Mouse (Mus musculus) embryonic facial prominence, embryonic 12.5 days (tissue): ENCODE measurements around the gene Nup62cl. TPM values are rescaled to one million over a fixed set of nuclear protein-coding genes. Genes with fewer than 3 reads are reported as not detected.

Experiments
- ATAC-seq: fragments of 200-750 bp; cut with Nextera tagmentation; 2 replicates; pipeline ENCODE4 v1.8.0; 2017; ENCODE audit not compliant: insufficient number of reproducible peaks, insufficient read depth, low FRiP score, low TSS enrichment
- H3K27ac ChIP-seq: fragments of 300-500 bp; sonication (generic); 2 replicates; pipeline ENCODE4 v1.5.1; 2016; ENCODE audit warnings: mild to moderate bottlenecking
- H3K27me3 ChIP-seq: fragments of 300-500 bp; sonication (generic); 2 replicates; pipeline ENCODE4 v1.6.1; 2016; ENCODE audit warnings: mild to moderate bottlenecking, moderate library complexity
- H3K36me3 ChIP-seq: fragments of 300-500 bp; sonication (generic); 2 replicates; pipeline ENCODE4 v1.6.1; 2016; ENCODE audit warnings: mild to moderate bottlenecking
- H3K4me1 ChIP-seq: fragments of 300-500 bp; sonication (generic); 2 replicates; pipeline ENCODE4 v1.6.1; 2016
- H3K4me2 ChIP-seq: fragments of 300-500 bp; sonication (generic); replicated peaks from 2 replicates; pipeline ENCODE4 v1.6.1; 2016; ENCODE audit warnings: mild to moderate bottlenecking, moderate library complexity
- H3K4me3 ChIP-seq: fragments of 300-500 bp; sonication (generic); 2 replicates; pipeline ENCODE4 v1.5.1; 2016; ENCODE audit warnings: mild to moderate bottlenecking
- H3K9ac ChIP-seq: fragments of 300-500 bp; sonication (generic); 2 replicates; pipeline ENCODE4 v1.6.1; 2016; ENCODE audit warnings: mild to moderate bottlenecking, moderate library complexity
- H3K9me3 ChIP-seq: fragments of 300-500 bp; sonication (generic); 2 replicates; pipeline ENCODE4 v1.6.1; 2016; ENCODE audit warnings: mild to moderate bottlenecking, moderate library complexity
- WGBS: fragments of 180-500 bp; shearing (Covaris S2); methylation state at CpG from one replicate; pipeline ENCODE4 v1.1.7; 2016; 5-methylcytosine and 5-hydroxymethylcytosine counted together
- polyA plus RNA-seq: library from polyadenylated mRNA; unstranded; fragments of >200 nt; fragmentation: Nextera tagmentation; extraction: Ambion mirVana; gene quantifications from 2 replicates; pipeline ENCODE4 v1.2.1, GENCODE M21; 2016

Gene Nup62cl
- 1.5 and 1.8 TPM in 2 replicates for polyA plus RNA-seq

GRCm38 (mm10) chrX:140062135-140062975, at the start of gene Nup62cl, which contains the start of gene Pih1h3b:
TSS of gene Nup62cl (minus strand) at chrX:140062712.
TSS of gene Pih1h3b (plus strand) at chrX:140062879.
- H3K4me1 ChIP-seq: no peaks in the 10 kb centered on the region

GRCm38 (mm10) chrX:140094066-140094465, 31.6 kb upstream of the Nup62cl start:
- no peak for ATAC-seq
- H3K36me3 ChIP-seq: no peaks in the 10 kb centered on the region
- H3K4me1 ChIP-seq: no peaks in the 10 kb centered on the region
- no peak overlapping the region for H3K27ac ChIP-seq
- WGBS: 90% methylated on average over 2 of the region's 2 CpGs
- no peak overlapping the region for H3K4me2 ChIP-seq
- H3K4me3 ChIP-seq: no peak overlapping the region
- no peaks in the 10 kb centered on the region for H3K9me3 ChIP-seq
- no peak overlapping the region for H3K9ac ChIP-seq
- H3K27me3 ChIP-seq: peaks cover 5% of the 10 kb centered on the region; the same call in 1 of the 2 replicates

More at GRCm38 (mm10) chrX:140062135-140062975, at the start of gene Nup62cl, which contains the start of gene Pih1h3b:
- no peak within 1 kb of the TSS for H3K9ac ChIP-seq
- no peaks in the 10 kb centered on the region for H3K9me3 ChIP-seq
- peak; percentile 60 for ATAC-seq
- WGBS: 31% methylated on average over 64 of the region's 64 CpGs
- no peaks in the 10 kb centered on the region for H3K36me3 ChIP-seq
- H3K27me3 ChIP-seq: peaks cover 22% of the 10 kb centered on the region
- peak within 1 kb of the TSS; percentile 44 for H3K4me2 ChIP-seq
- H3K4me3 ChIP-seq: peak within 1 kb of the TSS; percentile 36
- no peak within 1 kb of the TSS for H3K27ac ChIP-seq

- Histone ChIP-seq H3K9me3 (no peaks in the 10 kb centered on the region), H3K27ac (no peak overlapping the region), H3K9ac (no peak overlapping the region), H3K36me3 (no peaks in the 10 kb centered on the region), H3K4me3 (no peak overlapping the region), H3K4me2 (no peak overlapping the region), H3K4me1 (no peaks in the 10 kb centered on the region), H3K27me3 (no peaks in the 10 kb centered on the region)
- no peak for ATAC-seq
- WGBS: 92% methylated on average over 2 of the region's 2 CpGs
Measured at GRCm38 (mm10) chrX:140082535-140082934, 20.0 kb upstream of the Nup62cl start.

- WGBS: 20% methylated on average over 77 of the region's 90 CpGs
Measured at GRCm38 (mm10) chrX:140060886-140061874, 1.3 kb downstream of the Nup62cl start.

GRCm38 (mm10) chrX:139998691-139999065, 63.8 kb downstream of the Nup62cl start:
- no peak overlapping the region for H3K9ac ChIP-seq
- ATAC-seq: no peak
- no peak overlapping the region; the same call in 1 of the 2 replicates for H3K4me2 ChIP-seq
- H3K4me1 ChIP-seq: no peaks in the 10 kb centered on the region
- no peaks in the 10 kb centered on the region for H3K9me3 ChIP-seq
- no peak overlapping the region for H3K4me3 ChIP-seq
- no peak overlapping the region for H3K27ac ChIP-seq
- H3K27me3 ChIP-seq: no peaks in the 10 kb centered on the region
- H3K36me3 ChIP-seq: no peaks in the 10 kb centered on the region
- WGBS: 84% methylated on average over 4 of the region's 4 CpGs

More at GRCm38 (mm10) chrX:140060886-140061874, 1.3 kb downstream of the Nup62cl start:
- no peak for ATAC-seq
- no peak overlapping the region for H3K9ac ChIP-seq
- no peaks in the 10 kb centered on the region for H3K4me1 ChIP-seq
- no peak overlapping the region for H3K27ac ChIP-seq
- no peaks in the 10 kb centered on the region for H3K36me3 ChIP-seq
- H3K9me3 ChIP-seq: no peaks in the 10 kb centered on the region
- peak overlapping the region; percentile 44 for H3K4me2 ChIP-seq
- peaks cover 22% of the 10 kb centered on the region for H3K27me3 ChIP-seq
- peak overlapping the region; percentile 28 for H3K4me3 ChIP-seq

GRCm38 (mm10) chrX:139997740-139998690, 64.5 kb downstream of the Nup62cl start, which contains the start of gene Rbm41:
TSS of gene Rbm41 (minus strand) at chrX:139998595.
- H3K4me2 ChIP-seq: peak within 1 kb of the TSS; percentile 48
- peaks cover 3% of the 10 kb centered on the region; the same call in 1 of the 2 replicates for H3K36me3 ChIP-seq
- no peaks in the 10 kb centered on the region for H3K27me3 ChIP-seq
- H3K9ac ChIP-seq: peak within 1 kb of the TSS; percentile 61
- peak; percentile 75; the same call in 1 of the 2 replicates for ATAC-seq
- H3K4me1 ChIP-seq: no peaks in the 10 kb centered on the region
- WGBS: 13% methylated on average over 25 of the region's 25 CpGs
- peak within 1 kb of the TSS; percentile 73 for H3K27ac ChIP-seq
- peak within 1 kb of the TSS; percentile 50 for H3K4me3 ChIP-seq
- no peaks in the 10 kb centered on the region for H3K9me3 ChIP-seq

- Histone ChIP-seq H3K4me2 (no peak overlapping the region), H3K27me3 (0 out of 2 replicates have a peak, but pooled peaks cover 3% of the 10 kb centered on the region), H3K9me3 (no peaks in the 10 kb centered on the region), H3K4me1 (no peaks in the 10 kb centered on the region), H3K27ac (no peak overlapping the region), H3K36me3 (no peaks in the 10 kb centered on the region), H3K4me3 (no peak overlapping the region), H3K9ac (no peak overlapping the region)
- 78% methylated on average over 5 of the region's 5 CpGs for WGBS
- ATAC-seq: no peak
Measured at GRCm38 (mm10) chrX:139982115-139982514, 80.4 kb downstream of the Nup62cl start.

Other genes with a start within 250 kb of the Nup62cl start
- gene Morc4, start 191.0 kb downstream of the Nup62cl start, polyA plus RNA-seq: 12.8 and 14.2 TPM in 2 replicates
- gene Rbm41, start 64.1 kb downstream of the Nup62cl start, polyA plus RNA-seq: 7.7 and 7.8 TPM in 2 replicates
- gene Pih1h3b, start 167 bp upstream of the Nup62cl start, polyA plus RNA-seq: not detected in 2 replicates